Comparison of ENCODE assay signal across 8 mouse cellular contexts in genomic region chr10:50592355-50593293, GRCm38 (mm10). TPM values are rescaled to one million over a fixed set of nuclear protein-coding genes. Genes with fewer than 3 reads are reported as not detected.
DNase-seq lines count a peak whose midpoint lies in the region; ATAC-seq lines count a peak whose summit lies in the region.

Gene Ascc3 (plus strand): TSS chr10:50592669.

- peak within 1 kb of the TSS; percentile 94 for H3K4me3 ChIP-seq in brown adipose tissue, adult 24 weeks (ENCODE audit: insufficient read depth, low read depth, low read length)
- H3K4me3 ChIP-seq in heart, embryonic 14.5 days (ENCODE audit: control insufficient read depth in 1 of 2, insufficient read depth in 1 of 2, low read depth in 1 of 2, low read length in 2 of 2): peak within 1 kb of the TSS; percentile 87 to 93
- H3K4me3 ChIP-seq in liver, embryonic 13.5 days (replicated peaks): peak within 1 kb of the TSS; percentile 86
- peak within 1 kb of the TSS; percentile 88 for H3K4me3 ChIP-seq in stomach, embryonic 16.5 days (replicated peaks; ENCODE audit: low read length)

- H3K36me3 ChIP-seq in heart, embryonic 14.5 days (ENCODE audit: control insufficient read depth, insufficient read depth, low read length): no peaks in the 10 kb centered on the region
- H3K36me3 ChIP-seq in liver, embryonic 13.5 days: no peaks in the 10 kb centered on the region
- no peaks in the 10 kb centered on the region for H3K36me3 ChIP-seq in stomach, embryonic 16.5 days (ENCODE audit: control insufficient read depth, insufficient read depth, low read length)

- under 1% methylated on average over 66 of the region's 79 CpGs for WGBS in heart, embryonic 14.5 days
- WGBS in liver, embryonic 13.5 days (ENCODE audit: insufficient replicate concordance): under 1% methylated on average over 79 of the region's 79 CpGs
- WGBS in stomach, embryonic 16.5 days: under 1% methylated on average over 79 of the region's 79 CpGs

- peak within 1 kb of the TSS; percentile 73 for H3K4me2 ChIP-seq in heart, embryonic 14.5 days (ENCODE audit: low read length)
- peak within 1 kb of the TSS; percentile 74 for H3K4me2 ChIP-seq in liver, embryonic 13.5 days
- H3K4me2 ChIP-seq in stomach, embryonic 16.5 days (ENCODE audit: low read depth, low read length): peak within 1 kb of the TSS; percentile 73

- H3K9me3 ChIP-seq in heart, embryonic 14.5 days (ENCODE audit: control insufficient read depth, low read length): no peaks in the 10 kb centered on the region
- H3K9me3 ChIP-seq in liver, embryonic 13.5 days (replicated peaks): no peaks in the 10 kb centered on the region
- no peaks in the 10 kb centered on the region for H3K9me3 ChIP-seq in stomach, embryonic 16.5 days (replicated peaks; ENCODE audit: control insufficient read depth, low read length)

- peak; percentile 98 for ATAC-seq in heart, embryonic 14.5 days (ENCODE audit: insufficient number of reproducible peaks, insufficient read depth, low FRiP score, low read depth)
- ATAC-seq in liver, embryonic 13.5 days (ENCODE audit: low read depth): peak; percentile 96
- ATAC-seq in stomach, embryonic 16.5 days (ENCODE audit: insufficient read depth, low FRiP score): peak; percentile 99

- no peaks in the 10 kb centered on the region for H3K4me1 ChIP-seq in brown adipose tissue, adult 24 weeks (ENCODE audit: control insufficient read depth, insufficient read depth, insufficient read length, low read length)
- H3K4me1 ChIP-seq in heart, embryonic 14.5 days (ENCODE audit: control insufficient read depth in 2 of 2, insufficient read depth in 2 of 2, low read length in 2 of 2): peaks cover 0 to 5% of the 10 kb centered on the region in 2 experiments; a peak in 3 of 4 replicates
- H3K4me1 ChIP-seq in liver, embryonic 13.5 days (replicated peaks): peaks cover 31% of the 10 kb centered on the region
- peaks cover 5% of the 10 kb centered on the region; the same call in 1 of the 2 replicates for H3K4me1 ChIP-seq in stomach, embryonic 16.5 days (ENCODE audit: control insufficient read depth, insufficient read depth, low read length)

- peak within 1 kb of the TSS; percentile 97 for H3K27ac ChIP-seq in brown adipose tissue, adult 24 weeks (replicated peaks; ENCODE audit: low read depth, low read length)
- H3K27ac ChIP-seq in heart, embryonic 14.5 days (replicated peaks in 1 of 2; ENCODE audit: control insufficient read depth in 1 of 2, insufficient read depth in 1 of 2, low read depth in 2 of 2, low read length in 2 of 2): peak within 1 kb of the TSS; percentile 92 to 93
- H3K27ac ChIP-seq in liver, embryonic 13.5 days: peak within 1 kb of the TSS; percentile 88
- peak within 1 kb of the TSS; percentile 93 for H3K27ac ChIP-seq in stomach, embryonic 16.5 days (ENCODE audit: low read length)

- DNase-seq in CD4-positive, CD25-positive, alpha-beta regulatory T cell, adult 2 months (ENCODE audit: low read depth, low spot score): peak; percentile 95
- DNase-seq in fibroblast of lung, adult 2 months (ENCODE audit: low read depth): peak; percentile 79
- DNase-seq in kidney, postnatal 14 days: peak; percentile 96
- DNase-seq in liver, embryonic 13.5 days: peak; percentile 88
- DNase-seq in neural tube, embryonic 10.5 days (ENCODE audit: extremely low spot score, low spot score): peak; percentile 93

- H3K27me3 ChIP-seq in heart, embryonic 14.5 days (ENCODE audit: control insufficient read depth, insufficient read depth, low read length): no peaks in the 10 kb centered on the region
- no peaks in the 10 kb centered on the region for H3K27me3 ChIP-seq in liver, embryonic 13.5 days
- H3K27me3 ChIP-seq in stomach, embryonic 16.5 days (ENCODE audit: control insufficient read depth, insufficient read depth, low read length): no peaks in the 10 kb centered on the region

- H3K9ac ChIP-seq in heart, embryonic 14.5 days (ENCODE audit: low read length): peak within 1 kb of the TSS; percentile 86
- peak within 1 kb of the TSS; percentile 83 for H3K9ac ChIP-seq in liver, embryonic 13.5 days
- peak within 1 kb of the TSS; percentile 94 for H3K9ac ChIP-seq in stomach, embryonic 16.5 days (ENCODE audit: low read length)

RNA-seq across cellular contexts. Expression of gene Ascc3, which starts in this region (rescaled TPM):
- 4.3 and 6.2 TPM in 2 replicates for polyA plus RNA-seq in brown adipose tissue, adult 24 weeks (2012; ENCODE audit: insufficient read depth, insufficient read length, missing spikeins)
- polyA plus RNA-seq in heart, embryonic 14.5 days (2014; fragmentation: Nextera tagmentation; extraction: Ambion mirVana): 16.6 and 19.0 TPM in 2 replicates
- polyA plus RNA-seq in liver, embryonic 13.5 days (2015; fragmentation: Nextera tagmentation; extraction: Ambion mirVana): 11.4 and 15.1 TPM in 2 replicates
- polyA plus RNA-seq in stomach, embryonic 16.5 days (2015; fragmentation: Nextera tagmentation; extraction: Ambion mirVana): 20.9 and 22.1 TPM in 2 replicates

Comparison
In these comparisons a context has a peak if more than half of its experiments do, and no peak if none do; other contexts are left out.
1. Peak in every context shown above with its lines: DNase-seq, ATAC-seq, H3K4me3 ChIP-seq and H3K27ac ChIP-seq.